Mouse (Mus musculus) heart, embryonic 15.5 days (tissue): ENCODE measurements around the gene Erf. TPM values are rescaled to one million over a fixed set of nuclear protein-coding genes. Genes with fewer than 3 reads are reported as not detected.

Experiments
- ATAC-seq: fragments of 200-750 bp; cut with Nextera tagmentation; replicated peaks from 2 replicates; pipeline ENCODE4 v1.8.0; 2017; ENCODE audit warnings: low read depth, moderate TSS enrichment; ENCODE audit not compliant: insufficient number of reproducible peaks, insufficient read depth, low FRiP score
- H3K27ac ChIP-seq: fragments of 300-500 bp; sonication (generic); 2 replicates; pipeline ENCODE4 v1.5.1; 2015; ENCODE audit warnings: mild to moderate bottlenecking, inconsistent platforms
- H3K27me3 ChIP-seq: fragments of 300-500 bp; sonication (generic); 2 replicates; pipeline ENCODE4 v1.6.1; 2015; ENCODE audit warnings: inconsistent platforms
- H3K36me3 ChIP-seq: fragments of 300-500 bp; sonication (generic); 2 replicates; pipeline ENCODE4 v1.6.1; 2015; ENCODE audit warnings: mild to moderate bottlenecking, inconsistent platforms
- H3K4me1 ChIP-seq: fragments of 300-500 bp; sonication (generic); replicated peaks from 2 replicates; pipeline ENCODE4 v1.6.1; 2015; ENCODE audit warnings: inconsistent platforms
- H3K4me2 ChIP-seq: fragments of 300-500 bp; sonication (generic); 2 replicates; pipeline ENCODE4 v1.6.1; 2015; ENCODE audit warnings: inconsistent platforms, mild to moderate bottlenecking, moderate library complexity
- H3K4me3 ChIP-seq: fragments of 300-500 bp; sonication (generic); 2 replicates; pipeline ENCODE4 v1.5.1; 2015; ENCODE audit warnings: mild to moderate bottlenecking, inconsistent platforms
- H3K9ac ChIP-seq: fragments of 300-500 bp; sonication (generic); 2 replicates; pipeline ENCODE4 v1.6.1; 2015; ENCODE audit warnings: mild to moderate bottlenecking, inconsistent platforms
- H3K9me3 ChIP-seq: fragments of 300-500 bp; sonication (generic); replicated peaks from 2 replicates; pipeline ENCODE4 v1.6.1; 2016; ENCODE audit warnings: inconsistent platforms
- WGBS: fragments of 180-500 bp; shearing (Covaris S2); methylation state at CpG from one replicate; pipeline ENCODE4 v1.1.7; 2015; ENCODE audit warnings: mixed read lengths; 5-methylcytosine and 5-hydroxymethylcytosine counted together
- polyA plus RNA-seq: library from polyadenylated mRNA; unstranded; fragments of >200 nt; fragmentation: Nextera tagmentation; extraction: Ambion mirVana; gene quantifications from 2 replicates; pipeline ENCODE4 v1.2.1, GENCODE M21; 2015

Erf gene
- polyA plus RNA-seq, 1 experiment from 2014 or later: 12.1 TPM

DNA sequence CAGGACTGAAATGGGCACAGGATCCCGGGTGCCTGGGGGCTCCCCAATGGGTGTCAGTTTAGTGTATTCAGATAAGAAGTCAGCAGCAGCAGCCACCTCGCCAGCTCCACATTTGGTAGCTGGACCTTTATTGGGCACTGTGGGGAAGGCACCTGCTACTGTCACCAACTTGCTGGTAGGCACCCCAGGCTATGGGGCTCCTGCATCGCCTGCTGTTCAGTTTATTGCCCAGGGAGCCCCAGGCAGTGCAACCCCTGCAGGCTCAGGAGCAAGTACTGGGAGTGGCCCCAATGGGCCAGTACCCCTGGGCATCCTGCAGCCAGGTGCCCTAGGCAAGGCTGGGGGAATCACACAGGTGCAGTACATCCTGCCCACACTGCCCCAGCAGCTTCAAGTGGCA is 38.2 kb upstream of the Erf start:
- 87% methylated on average over 3 of the region's 3 CpGs for WGBS
- no peak overlapping the region for H3K9ac ChIP-seq
- no peak overlapping the region for H3K4me3 ChIP-seq
- H3K27me3 ChIP-seq: no peaks in the 10 kb centered on the region
- H3K36me3 ChIP-seq: peaks cover 90% of the 10 kb centered on the region
- no peaks in the 10 kb centered on the region for H3K9me3 ChIP-seq
- H3K4me1 ChIP-seq: peaks cover 36% of the 10 kb centered on the region
- no peak for ATAC-seq
- H3K27ac ChIP-seq: no peak overlapping the region
- no peak overlapping the region for H3K4me2 ChIP-seq

DNA sequence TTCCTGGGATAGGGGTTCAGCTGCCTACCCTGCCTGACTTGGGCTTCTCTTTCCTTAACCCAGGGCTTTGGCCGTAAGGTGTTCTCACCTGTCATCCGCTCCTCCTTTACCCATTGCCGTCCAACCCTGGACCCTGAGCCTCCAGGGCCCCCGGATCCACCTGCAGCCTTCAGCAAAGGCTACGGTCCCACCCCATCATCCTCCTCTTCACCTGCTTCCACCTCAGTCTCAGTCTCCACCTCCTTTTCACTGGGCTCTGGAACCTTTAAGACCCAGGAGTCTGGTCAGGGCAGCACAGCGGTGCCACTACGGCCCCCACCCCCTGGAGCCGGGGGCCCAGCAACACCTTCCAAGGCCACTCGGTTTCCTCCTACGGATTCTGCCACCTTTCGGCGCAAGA is 37.5 kb upstream of the Erf start:
- no peak overlapping the region for H3K4me3 ChIP-seq
- peaks cover 83% of the 10 kb centered on the region for H3K36me3 ChIP-seq
- no peak overlapping the region for H3K27ac ChIP-seq
- no peak overlapping the region for H3K4me2 ChIP-seq
- no peak for ATAC-seq
- H3K27me3 ChIP-seq: no peaks in the 10 kb centered on the region
- H3K4me1 ChIP-seq: peaks cover 37% of the 10 kb centered on the region
- H3K9me3 ChIP-seq: no peaks in the 10 kb centered on the region
- WGBS: 86% methylated on average over 12 of the region's 12 CpGs
- H3K9ac ChIP-seq: no peak overlapping the region

DNA sequence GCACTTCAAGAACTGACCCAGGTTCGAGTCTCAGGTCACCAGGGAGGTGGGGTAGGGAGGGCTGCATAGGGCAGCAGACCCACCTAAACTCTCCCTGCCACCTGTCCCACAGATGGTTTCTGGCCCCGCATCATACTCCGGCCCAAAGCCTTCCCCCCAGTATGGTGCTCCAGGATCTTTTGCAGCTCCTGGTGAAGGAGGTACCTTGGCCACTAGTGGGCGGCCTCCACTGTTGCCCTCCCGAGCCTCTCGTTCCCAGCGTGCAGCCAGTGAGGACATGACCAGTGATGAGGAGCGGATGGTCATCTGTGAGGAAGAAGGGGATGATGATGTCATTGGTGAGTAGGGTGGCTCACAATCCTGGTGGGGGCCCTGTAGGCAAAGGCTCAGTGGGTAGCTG is 36.4 kb upstream of the Erf start:
- ATAC-seq: no peak
- no peak overlapping the region for H3K9ac ChIP-seq
- 80% methylated on average over 8 of the region's 8 CpGs for WGBS

DNA sequence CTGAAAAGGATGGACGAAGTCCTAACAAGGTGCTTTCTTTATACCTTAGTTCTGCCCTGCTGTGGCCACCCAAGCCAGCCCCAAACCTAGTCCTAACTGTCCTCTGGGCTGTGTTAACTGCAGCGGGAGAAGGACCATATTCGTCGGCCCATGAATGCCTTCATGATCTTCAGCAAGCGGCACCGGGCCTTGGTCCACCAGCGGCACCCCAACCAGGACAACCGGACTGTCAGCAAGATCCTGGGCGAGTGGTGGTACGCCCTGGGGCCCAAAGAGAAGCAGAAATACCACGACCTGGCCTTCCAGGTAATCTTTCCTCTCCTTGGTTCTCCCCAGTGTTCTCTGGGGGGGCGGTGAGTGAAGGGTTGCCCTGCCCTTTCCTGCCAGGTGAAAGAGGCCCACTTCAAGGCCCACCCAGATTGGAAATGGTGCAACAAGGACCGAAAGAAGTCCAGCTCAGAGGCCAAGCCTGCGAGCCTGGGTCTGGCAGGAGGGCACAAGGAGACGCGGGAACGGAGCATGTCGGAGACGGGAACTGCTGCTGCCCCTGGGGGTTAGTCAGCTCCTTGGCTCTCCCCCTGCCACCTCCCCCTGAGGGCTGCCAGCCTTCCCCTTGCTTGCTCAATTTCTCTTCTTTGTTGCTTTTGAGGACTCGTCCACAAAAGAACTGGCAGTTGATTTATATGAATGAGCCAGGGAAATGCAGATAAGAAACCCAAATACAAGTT is 35.1 kb upstream of the Erf start:
- Histone ChIP-seq H3K27ac (no peak overlapping the region), H3K9me3 (no peaks in the 10 kb centered on the region), H3K4me3 (no peak overlapping the region), H3K9ac (no peak overlapping the region), H3K4me2 (no peak overlapping the region), H3K36me3 (peaks cover 60% of the 10 kb centered on the region), H3K27me3 (no peaks in the 10 kb centered on the region), H3K4me1 (peaks cover 40% of the 10 kb centered on the region)
- no peak for ATAC-seq
- 89% methylated on average over 20 of the region's 20 CpGs for WGBS

More for the DNA sequence above, 36.4 kb upstream of the Erf start:
- Histone ChIP-seq H3K4me3 (no peak overlapping the region), H3K4me2 (no peak overlapping the region), H3K36me3 (peaks cover 73% of the 10 kb centered on the region), H3K4me1 (peaks cover 36% of the 10 kb centered on the region), H3K27ac (no peak overlapping the region), H3K9me3 (no peaks in the 10 kb centered on the region), H3K27me3 (no peaks in the 10 kb centered on the region)

DNA sequence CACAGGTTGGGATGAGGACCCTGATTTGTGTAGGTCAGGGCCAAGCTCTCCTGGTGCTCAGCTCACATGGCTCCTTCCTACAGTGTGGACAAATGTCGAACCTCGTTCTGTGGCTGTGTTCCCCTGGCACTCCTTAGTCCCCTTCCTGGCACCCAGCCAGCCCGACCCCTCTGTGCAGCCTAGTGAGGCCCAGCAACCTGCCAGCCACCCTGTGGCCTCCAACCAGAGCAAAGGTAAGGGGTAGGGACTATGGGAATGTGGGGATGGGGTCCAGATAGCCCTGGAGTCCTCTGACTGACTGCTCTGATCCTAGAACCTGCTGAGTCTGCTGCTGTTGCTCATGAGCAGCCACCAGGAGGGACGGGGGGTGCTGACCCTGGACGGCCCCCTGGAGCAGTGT is 34.2 kb upstream of the Erf start:
- Histone ChIP-seq H3K4me3 (0 out of 2 replicates have a peak overlapping the region, but pooled peaks have one; percentile 83), H3K9ac (peak overlapping the region; percentile 88; the same call in 1 of the 2 replicates), H3K4me2 (peak overlapping the region; percentile 80), H3K9me3 (no peaks in the 10 kb centered on the region), H3K27ac (0 out of 2 replicates have a peak overlapping the region, but pooled peaks have one; percentile 19), H3K4me1 (peaks cover 46% of the 10 kb centered on the region), H3K27me3 (no peaks in the 10 kb centered on the region), H3K36me3 (peaks cover 51% of the 10 kb centered on the region)
- 60% methylated on average over 5 of the region's 5 CpGs for WGBS
- no peak for ATAC-seq

DNA sequence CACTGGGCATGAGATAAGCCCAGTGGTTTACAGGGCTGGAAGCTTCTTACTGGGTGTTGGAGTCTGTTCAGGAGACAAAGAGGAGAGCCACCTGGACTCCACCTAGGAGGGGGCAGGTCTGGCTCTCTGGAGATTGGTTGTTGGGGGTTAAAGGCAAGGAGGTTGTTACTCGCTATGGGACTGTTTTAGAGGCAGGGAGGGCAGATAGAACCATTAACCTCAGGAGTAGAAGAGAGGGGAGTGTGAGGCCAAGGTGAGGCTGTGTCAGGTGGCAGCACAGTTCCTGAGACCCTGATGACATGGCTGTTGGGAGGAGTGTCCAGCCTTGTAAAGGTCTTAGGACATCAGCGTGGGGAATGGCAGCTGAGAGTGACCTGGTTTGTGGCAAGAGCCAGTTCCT is 33.6 kb upstream of the Erf start:
- Histone ChIP-seq H3K4me1 (peaks cover 49% of the 10 kb centered on the region), H3K27me3 (no peaks in the 10 kb centered on the region), H3K36me3 (peaks cover 45% of the 10 kb centered on the region), H3K27ac (peak overlapping the region; percentile 98), H3K9ac (peak overlapping the region; percentile 88), H3K4me3 (peak overlapping the region; percentile 83), H3K4me2 (peak overlapping the region; percentile 80), H3K9me3 (no peaks in the 10 kb centered on the region)
- ATAC-seq: no peak
- 54% methylated on average over 2 of the region's 2 CpGs for WGBS

DNA sequence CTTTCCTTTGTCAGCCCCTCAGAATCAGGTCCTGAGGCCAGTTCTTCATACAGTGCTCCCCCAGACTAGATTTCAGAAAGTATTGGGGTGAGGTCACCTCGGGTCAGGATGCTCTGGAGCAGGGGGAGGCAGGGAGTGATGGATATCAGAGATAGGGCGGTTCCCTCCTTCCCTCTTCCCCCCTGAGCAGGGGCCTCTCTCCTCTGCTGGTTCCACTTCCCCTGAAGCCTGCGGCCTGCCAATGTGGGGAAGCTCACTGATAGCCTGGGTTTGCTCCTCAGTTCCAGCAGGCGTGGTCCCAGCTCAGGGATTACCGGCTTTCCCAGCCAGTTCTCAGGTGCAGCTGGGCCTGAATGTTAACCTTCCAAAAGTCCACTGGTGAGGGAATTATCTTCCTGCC is 33.1 kb upstream of the Erf start:
- H3K9ac ChIP-seq: peak overlapping the region; percentile 88
- peak overlapping the region; percentile 98 for H3K27ac ChIP-seq
- H3K4me1 ChIP-seq: peaks cover 49% of the 10 kb centered on the region
- peak overlapping the region; percentile 83 for H3K4me3 ChIP-seq
- ATAC-seq: no peak
- peak overlapping the region; percentile 80 for H3K4me2 ChIP-seq
- H3K27me3 ChIP-seq: no peaks in the 10 kb centered on the region
- H3K9me3 ChIP-seq: no peaks in the 10 kb centered on the region
- H3K36me3 ChIP-seq: peaks cover 39% of the 10 kb centered on the region
- 4% methylated on average over 5 of the region's 5 CpGs for WGBS

DNA sequence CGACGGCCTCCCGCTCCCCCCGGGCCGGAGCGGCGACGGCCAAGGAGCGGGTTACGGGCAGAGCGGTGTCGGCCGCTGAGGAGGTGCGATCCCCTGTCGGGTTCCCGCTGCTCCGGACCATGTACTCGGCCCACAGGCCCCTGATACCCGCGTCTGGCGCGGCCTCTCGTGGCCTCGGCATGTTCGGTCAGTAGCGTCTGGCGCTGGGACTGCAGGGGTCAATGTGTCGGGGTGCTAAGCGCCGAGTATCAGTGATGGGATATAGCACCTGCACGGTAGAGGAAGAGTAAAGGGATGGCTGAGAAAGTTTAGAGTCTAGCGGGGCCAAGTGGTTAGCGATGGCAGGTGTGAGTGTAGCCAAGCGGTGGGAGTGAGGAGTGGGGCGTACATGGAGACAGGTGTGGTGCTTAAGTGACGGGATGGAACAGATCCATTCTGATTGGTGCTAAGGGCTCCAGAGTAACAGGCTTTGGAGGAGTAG is 32.2 kb upstream of the Erf start:
- Histone ChIP-seq H3K27ac (peak overlapping the region; percentile 98), H3K4me2 (peak overlapping the region; percentile 80), H3K4me3 (peak overlapping the region; percentile 83), H3K27me3 (no peaks in the 10 kb centered on the region), H3K9me3 (no peaks in the 10 kb centered on the region), H3K4me1 (peaks cover 51% of the 10 kb centered on the region), H3K36me3 (peaks cover 31% of the 10 kb centered on the region), H3K9ac (peak overlapping the region; percentile 88)
- 1% methylated on average over 28 of the region's 36 CpGs for WGBS
- no peak for ATAC-seq

DNA sequence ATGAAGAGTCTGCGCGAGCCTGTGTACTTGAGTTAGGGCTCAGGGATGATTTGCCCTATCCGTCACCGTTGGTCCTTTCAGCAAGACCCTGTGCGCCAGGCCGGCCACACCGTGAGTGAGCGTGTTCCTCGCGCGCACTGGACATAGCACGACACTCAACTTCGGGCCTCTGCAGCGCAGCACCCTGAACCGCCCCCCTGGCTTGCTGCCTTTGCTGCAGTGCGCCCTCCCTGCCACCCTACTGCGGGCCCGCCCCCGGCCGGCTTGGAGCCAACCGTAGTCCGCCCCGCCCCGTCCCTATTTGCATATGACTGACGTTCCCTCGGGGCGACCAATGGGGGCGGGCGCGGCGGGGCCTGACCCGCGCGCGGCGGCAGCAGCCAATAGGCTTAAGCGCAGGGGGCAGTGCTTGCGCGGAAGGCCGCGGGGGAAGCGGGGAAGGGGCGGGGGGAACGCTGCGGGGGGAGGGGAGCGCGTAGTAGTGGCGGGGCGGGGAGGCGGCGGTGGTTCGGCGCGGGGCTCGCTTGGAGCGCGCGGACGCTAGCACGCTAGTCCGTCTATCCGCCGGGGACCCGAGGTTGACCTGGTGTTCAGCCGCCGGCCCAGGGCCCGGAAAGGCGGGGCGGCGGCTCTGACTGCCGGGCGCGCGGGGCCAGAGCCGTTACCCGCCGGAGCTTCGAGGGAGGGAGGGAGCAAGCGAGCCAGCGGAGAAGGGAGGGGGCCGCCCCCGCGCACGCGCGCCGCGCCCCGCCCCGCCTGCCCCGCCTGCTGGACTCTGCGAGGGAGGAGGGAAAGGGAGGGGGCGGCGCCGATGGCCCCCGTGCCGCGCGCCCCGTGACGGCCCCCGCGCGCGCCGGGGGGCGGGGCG is 31.4 kb upstream of the Erf start:
- H3K9ac ChIP-seq: peak overlapping the region; percentile 88
- no peaks in the 10 kb centered on the region for H3K27me3 ChIP-seq
- H3K4me1 ChIP-seq: peaks cover 59% of the 10 kb centered on the region
- peak overlapping the region; percentile 98 for H3K27ac ChIP-seq
- peaks cover 23% of the 10 kb centered on the region for H3K36me3 ChIP-seq
- WGBS: under 1% methylated on average over 59 of the region's 108 CpGs
- peak overlapping the region; percentile 83 for H3K4me3 ChIP-seq
- no peaks in the 10 kb centered on the region for H3K9me3 ChIP-seq
- peak; percentile 78 for ATAC-seq
- H3K4me2 ChIP-seq: peak overlapping the region; percentile 80

DNA sequence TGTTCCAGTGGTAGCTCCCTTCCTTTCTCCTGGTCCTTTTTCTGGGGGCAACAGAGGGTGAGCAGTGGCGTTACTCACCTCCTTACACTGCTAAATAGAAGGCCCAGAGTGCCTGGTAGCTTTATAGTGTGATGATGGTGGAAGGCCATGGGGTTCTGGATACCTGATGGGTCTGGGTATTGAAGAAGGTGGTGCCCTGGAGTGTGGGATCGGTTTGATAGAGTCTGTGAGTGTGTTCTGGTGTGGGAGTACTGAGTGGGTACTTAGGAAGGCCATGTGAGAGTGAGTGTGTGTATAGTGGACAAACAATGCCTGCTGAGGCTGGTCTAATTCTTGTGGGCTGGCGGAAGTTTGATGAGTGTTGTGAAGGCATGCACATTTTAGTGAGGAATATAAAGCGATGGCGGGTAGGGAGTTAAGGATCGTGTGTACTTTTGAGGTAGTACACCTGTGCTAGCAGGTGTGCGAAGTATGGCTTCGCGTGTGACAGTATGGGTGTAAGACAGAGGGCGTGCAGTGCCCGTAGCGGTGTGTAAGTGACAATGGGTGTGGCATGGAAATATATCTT is 30.7 kb upstream of the Erf start:
- 18% methylated on average over 12 of the region's 12 CpGs for WGBS
- Histone ChIP-seq H3K9ac (peak overlapping the region; percentile 66), H3K9me3 (no peaks in the 10 kb centered on the region), H3K27ac (peak overlapping the region; percentile 98), H3K27me3 (no peaks in the 10 kb centered on the region), H3K36me3 (peaks cover 16% of the 10 kb centered on the region), H3K4me3 (peak overlapping the region; percentile 83), H3K4me2 (peak overlapping the region; percentile 80), H3K4me1 (peaks cover 67% of the 10 kb centered on the region)
- no peak for ATAC-seq
